ENCODE assay signal across 21 mouse cellular contexts in the genomic region with DNA sequence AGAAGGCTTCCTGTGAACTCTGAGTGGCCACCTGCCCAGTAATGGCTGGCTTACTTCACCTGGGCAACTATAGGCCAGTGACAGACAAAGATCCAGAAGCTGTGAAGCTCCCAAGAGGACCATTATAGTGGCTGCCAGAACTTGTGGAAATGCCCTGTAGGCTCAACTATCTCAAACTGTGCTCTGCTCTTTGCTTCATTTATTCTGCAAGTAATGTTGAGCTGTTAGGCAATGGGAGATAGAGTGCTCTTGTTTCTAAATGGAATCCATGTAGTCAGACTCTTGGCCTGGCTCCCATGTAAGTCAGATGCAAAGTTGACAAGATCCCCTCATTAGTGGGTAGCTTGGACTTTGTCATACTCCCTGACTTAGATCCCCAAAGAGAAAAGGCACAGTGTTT.
A peak's percentile ranks its signal among the peaks of the same experiment; 100 is the strongest.
DNase-seq lines count a peak whose midpoint lies in the region; ATAC-seq lines count a peak whose summit lies in the region.
"Had no signal": no experiment of that assay in that cellular context is flagged by ENCODE, and none has a peak within 500 bp of the region (broad histone marks: within the 10 kb centered on the region; RNA-seq: fewer than 3 reads in every experiment).

No protein-coding gene starts in this region.

- no peak overlapping the region for H3K4me3 ChIP-seq in heart, embryonic 11.5 days (ENCODE audit: low read depth, low read length)
- H3K4me3 ChIP-seq in kidney, embryonic 15.5 days (replicated peaks) = no peak overlapping the region

- DNase-seq in heart, adult 11 months = peak; percentile 13
- peak; percentile 55 for DNase-seq in fat pad, adult 2 months (ENCODE audit: extremely low read depth, low read depth, low spot score)
- peak; percentile 55 for DNase-seq in gonadal fat pad, adult 2 months (ENCODE audit: low read depth)
- no peak for DNase-seq in lung, postnatal 36 days
- DNase-seq: adrenal gland, adult 2 months; adrenal gland, adult 8-10 months; adrenal gland, postnatal 10 days; adrenal gland, postnatal 14 days; adrenal gland, postnatal 25 days; adrenal gland, postnatal 36 days; B cell, adult 2 months; cerebellum, adult 11 months; cerebellum, adult 11-12 months; cerebellum, adult 18-20 months had no signal

- H3K4me1 ChIP-seq in heart, embryonic 11.5 days (ENCODE audit: control insufficient read depth, insufficient read depth, low read length) = no peaks in the 10 kb centered on the region
- no peaks in the 10 kb centered on the region for H3K4me1 ChIP-seq in kidney, embryonic 15.5 days

- H3K9me3 ChIP-seq in heart, embryonic 11.5 days (replicated peaks; ENCODE audit: control insufficient read depth, low read length) = no peaks in the 10 kb centered on the region
- no peaks in the 10 kb centered on the region for H3K9me3 ChIP-seq in kidney, embryonic 15.5 days (replicated peaks)

- H3K4me2 ChIP-seq in heart, embryonic 11.5 days = no peak overlapping the region
- no peak overlapping the region for H3K4me2 ChIP-seq in kidney, embryonic 15.5 days

- H3K27ac ChIP-seq in heart, embryonic 11.5 days (ENCODE audit: low read depth, low read length) = no peak overlapping the region
- H3K27ac ChIP-seq in kidney, embryonic 15.5 days = no peak overlapping the region

- ATAC-seq in heart, embryonic 11.5 days (replicated peaks; ENCODE audit: insufficient number of reproducible peaks, low FRiP score, low TSS enrichment) = no peak
- no peak for ATAC-seq in kidney, embryonic 15.5 days (replicated peaks; ENCODE audit: low FRiP score)
- ATAC-seq: activated CD4-positive, CD25-positive, alpha-beta regulatory T cell, adult 4 months; CD4-positive, CD25-positive, alpha-beta regulatory T cell, adult 4 months; Patski had no signal

- H3K27me3 ChIP-seq in heart, embryonic 11.5 days (ENCODE audit: control insufficient read depth, insufficient read depth, low read length) = no peaks in the 10 kb centered on the region
- no peaks in the 10 kb centered on the region for H3K27me3 ChIP-seq in kidney, embryonic 15.5 days
- H3K27me3 ChIP-seq: CH12.LX had no signal

- no peak overlapping the region for H3K9ac ChIP-seq in heart, embryonic 11.5 days (ENCODE audit: low read depth, low read length)
- no peak overlapping the region for H3K9ac ChIP-seq in kidney, embryonic 15.5 days

- no peaks in the 10 kb centered on the region for H3K36me3 ChIP-seq in heart, embryonic 11.5 days (ENCODE audit: control insufficient read depth, insufficient read depth, low read length)
- H3K36me3 ChIP-seq in kidney, embryonic 15.5 days = no peaks in the 10 kb centered on the region
- H3K36me3 ChIP-seq: G1E had no signal
